Mouse (Mus musculus) kidney, adult 8-10 months (tissue): ENCODE data around the gene Il22.
"Not testable (repeated sequence)": the region's sequence is repeated elsewhere in the genome, so short reads cannot be mapped to it uniquely, and the experiment has no call there.

Source experiments
- DNase-seq, 2 experiments: peaks; one replicate each; pipeline ENCODE4 v3.0.0; 2022

Gene Il22

GRCm38 (mm10) chr10:118204642-118205041, at the start of gene Il22:
Gene Il22, plus strand, starts transcription at chr10:118204942.
- no peak for DNase-seq

DNA sequence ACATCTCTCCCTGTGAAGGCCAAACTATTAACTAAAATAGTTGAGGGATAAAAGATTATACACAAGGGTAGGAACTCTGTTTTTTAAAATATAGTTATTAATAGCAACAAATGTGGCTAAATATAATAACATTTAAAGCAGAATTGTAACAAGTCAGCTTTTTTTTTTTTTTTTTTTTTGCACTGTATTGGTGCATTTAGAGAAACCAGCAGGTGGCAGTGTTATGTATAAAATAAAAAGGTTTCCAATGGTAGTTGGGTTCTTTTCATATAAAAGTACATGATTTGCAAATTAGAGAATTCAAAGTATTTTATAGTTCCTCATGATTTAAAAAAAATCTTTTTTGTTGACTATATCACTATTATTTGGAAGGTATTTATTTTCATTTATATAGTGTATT, 48.8 kb upstream of the Il22 start:
- DNase-seq: no peak

GRCm38 (mm10) chr10:118161131-118161530, 43.6 kb upstream of the Il22 start:
- no peak for DNase-seq

DNA sequence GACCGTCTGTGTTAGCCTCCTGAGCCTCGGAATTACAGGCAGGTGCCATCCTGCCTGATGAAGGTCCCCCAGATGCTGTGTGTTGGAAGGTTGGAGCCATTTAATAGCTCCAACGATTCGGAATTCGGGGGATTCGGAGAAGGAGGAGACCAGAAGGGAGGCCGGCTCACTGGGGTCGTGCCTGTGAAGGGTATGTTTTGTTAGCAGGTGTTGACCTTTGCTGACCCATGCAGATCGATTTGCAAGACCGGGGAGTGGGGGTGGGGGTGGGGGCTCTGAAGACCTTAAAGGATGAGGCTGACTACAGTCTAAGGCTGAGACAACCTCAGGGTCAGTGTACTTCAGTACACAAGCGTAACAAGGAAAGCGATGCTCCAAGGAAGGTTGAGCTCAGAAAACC, 35.5 kb upstream of the Il22 start:
- no peak for DNase-seq

DNA sequence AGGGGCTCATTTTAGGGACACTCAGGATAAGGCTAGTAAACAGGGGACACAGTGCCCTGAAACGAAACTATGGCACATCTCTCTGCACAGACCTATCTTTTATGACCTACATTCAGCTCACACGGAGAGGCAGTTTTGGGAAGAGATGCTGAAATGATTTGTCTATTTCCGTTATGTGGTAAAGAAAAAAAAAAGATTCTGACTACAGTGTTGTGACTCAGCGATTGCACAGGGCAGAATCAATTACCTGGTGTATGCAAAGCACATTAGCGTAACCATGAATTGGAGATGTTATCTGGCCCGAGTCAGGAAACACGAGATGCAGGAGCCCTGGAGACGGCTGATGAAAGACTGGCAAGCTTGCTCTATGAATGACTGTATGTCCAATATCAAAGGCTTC, 32.3 kb upstream of the Il22 start:
- no peak for DNase-seq

GRCm38 (mm10) chr10:118172876-118173275, 31.9 kb upstream of the Il22 start:
- no peak for DNase-seq

- not testable (repeated sequence) for DNase-seq
Observed at GRCm38 (mm10) chr10:118175542-118175941, 29.2 kb upstream of the Il22 start.

GRCm38 (mm10) chr10:118178735-118179151, 26.0 kb upstream of the Il22 start:
- DNase-seq: no peak

DNA sequence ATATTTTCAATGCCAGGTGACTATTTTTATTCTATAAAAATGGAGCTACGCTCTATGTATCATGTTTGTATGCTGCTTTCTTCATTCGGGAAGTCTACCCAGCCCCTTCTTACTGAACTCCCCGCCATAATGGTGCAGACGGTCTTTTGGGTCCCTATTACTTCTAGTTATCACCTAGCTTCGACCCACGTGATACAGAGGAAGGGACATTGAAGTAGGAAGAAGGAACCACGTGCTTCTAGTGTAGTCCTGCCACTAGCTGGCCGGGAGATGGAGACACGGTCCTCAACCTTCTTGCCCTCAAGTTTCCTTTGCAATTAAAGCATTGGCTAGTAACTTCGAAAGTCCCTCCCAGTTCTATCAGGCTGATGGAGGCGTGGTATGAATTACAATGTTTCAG, 25.5 kb upstream of the Il22 start:
- no peak for DNase-seq

- not testable (repeated sequence) for DNase-seq
Observed at GRCm38 (mm10) chr10:118195150-118195549, 9.6 kb upstream of the Il22 start.

- not testable (repeated sequence) for DNase-seq
Observed at GRCm38 (mm10) chr10:118215719-118216393, 11.1 kb downstream of the Il22 start.

- not testable (repeated sequence) for DNase-seq
Observed at GRCm38 (mm10) chr10:118227629-118228028, 22.9 kb downstream of the Il22 start.

DNA sequence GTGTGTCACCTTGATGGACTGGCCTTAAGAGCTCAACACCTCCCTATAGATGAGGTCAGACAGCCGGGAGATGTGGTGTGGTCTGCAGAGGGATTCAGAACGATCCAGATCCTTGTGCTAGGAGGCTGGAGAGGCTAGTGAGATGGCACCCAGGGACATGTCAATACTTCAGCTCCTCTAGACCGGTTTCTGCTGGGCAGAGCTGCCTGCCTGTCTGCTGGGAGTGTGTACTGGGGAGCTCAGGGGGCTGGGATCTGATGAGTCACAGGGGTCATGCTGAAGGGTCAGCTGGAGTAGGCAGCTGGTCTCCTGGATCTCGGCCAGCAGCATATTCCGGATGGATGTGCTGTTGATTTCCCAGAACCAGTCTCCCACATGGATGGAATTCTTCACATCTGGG, 27.9 kb downstream of the Il22 start:
- DNase-seq: not testable (repeated sequence)

GRCm38 (mm10) chr10:118240680-118241079, 35.9 kb downstream of the Il22 start, which contains the start of gene Gm32717:
Gene Gm32717, minus strand, starts transcription at chr10:118240780.
- DNase-seq: not testable (repeated sequence)

GRCm38 (mm10) chr10:118249006-118249595, 44.4 kb downstream of the Il22 start:
- DNase-seq: not testable (repeated sequence)

DNA sequence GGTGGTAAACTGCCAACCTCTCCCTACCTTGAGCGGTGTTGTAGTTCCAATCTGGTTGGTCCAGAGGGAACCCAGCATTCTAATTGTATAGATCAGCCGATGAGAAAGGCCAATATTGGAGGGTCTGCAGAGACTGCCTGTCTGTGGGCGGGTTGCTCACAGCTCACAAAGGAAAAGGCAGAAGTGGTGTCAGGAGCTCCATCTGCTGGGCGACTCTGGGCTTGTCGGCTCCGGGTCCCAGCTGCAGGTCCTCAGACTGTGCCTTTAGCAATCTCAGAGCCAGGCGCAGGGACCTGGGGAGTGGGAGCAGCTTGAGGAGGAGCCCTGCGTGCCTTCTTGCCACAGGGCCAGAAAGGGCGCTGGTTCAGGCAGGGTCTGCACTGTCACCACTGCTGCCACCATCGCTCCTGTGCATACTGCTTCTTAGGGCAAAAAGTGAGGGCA, 46.1 kb downstream of the Il22 start:
- no peak for DNase-seq

DNA sequence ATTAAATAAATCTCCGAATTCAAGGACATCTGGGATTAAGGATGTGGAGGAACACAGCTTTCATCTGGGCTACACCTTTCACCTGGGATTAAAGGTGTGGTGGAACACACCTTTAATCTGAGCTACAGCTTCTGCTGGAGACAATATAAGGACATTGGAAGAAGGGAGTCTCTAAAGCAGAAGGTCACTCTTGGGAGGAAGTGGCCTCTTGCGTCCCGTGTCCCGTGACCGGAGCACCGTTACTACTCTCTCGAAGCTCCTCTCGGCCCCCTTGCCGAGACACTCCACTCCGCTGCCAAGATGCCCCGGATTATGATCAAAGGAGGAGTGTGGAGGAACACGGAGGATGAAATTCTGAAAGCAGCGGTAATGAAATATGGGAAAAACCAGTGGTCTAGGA, 53.6 kb downstream of the Il22 start, which contains the start of gene Gm32802:
TSS of gene Gm32802 (plus strand) at position 301 of the 400 bp plus-strand sequence.
- not testable (repeated sequence) for DNase-seq
